Mouse (Mus musculus): ENCODE results near the gene Kansl3. TPM values are rescaled to one million over a fixed set of nuclear protein-coding genes. Genes with fewer than 3 reads are reported as not detected.

Kansl3 gene
- polyA plus RNA-seq, 1 experiment from 2014 or later: 49.7 TPM

DNA sequence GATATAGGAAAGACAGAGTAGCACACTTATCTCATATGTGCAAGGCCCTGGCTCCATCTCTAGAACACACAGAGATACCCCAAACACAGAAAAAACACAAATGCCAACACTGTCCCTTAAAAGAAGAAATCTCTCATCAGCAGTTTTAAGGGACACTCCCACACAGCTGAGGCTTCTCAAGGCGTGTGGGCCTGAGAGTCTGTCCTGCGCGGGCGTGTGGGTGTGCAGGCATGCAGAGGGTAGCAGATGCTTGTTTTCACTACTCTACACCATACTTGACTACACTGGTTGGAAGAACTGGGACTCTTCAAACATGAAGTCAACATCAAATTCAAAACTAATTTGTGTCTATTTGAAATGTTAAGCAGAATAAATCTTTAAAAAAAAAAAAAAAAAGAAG lies 16.6 kb downstream of the Kansl3 start:
- no peaks in the 10 kb centered on the region for H3K9me3 ChIP-seq (replicated peaks)
- H3K4me3 ChIP-seq: no peak overlapping the region

DNA sequence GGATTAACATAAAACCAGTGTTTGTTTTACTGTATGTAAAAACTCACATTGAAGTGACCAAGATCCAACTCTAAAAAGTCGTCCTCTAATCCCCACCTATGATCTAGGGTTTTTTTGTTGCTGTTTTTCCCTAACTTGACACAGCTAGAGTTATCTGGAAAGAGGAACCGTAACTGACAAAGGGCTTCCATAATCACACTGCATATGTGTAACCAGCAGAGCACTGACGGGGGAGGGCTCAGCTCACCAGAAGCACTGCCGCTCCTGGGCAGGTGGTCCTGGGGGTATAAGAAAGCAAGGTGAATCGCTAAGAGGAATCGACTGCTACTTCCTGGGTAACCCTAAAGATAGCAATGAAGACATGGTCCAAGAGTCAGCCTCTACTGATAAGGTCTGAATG lies 26.4 kb downstream of the Kansl3 start:
- no peak for DNase-seq (ENCODE audit: low spot score)

More for the DNA sequence above, 16.6 kb downstream of the Kansl3 start:
- H3K27ac ChIP-seq (replicated peaks): no peak overlapping the region
- no peaks in the 10 kb centered on the region for H3K27me3 ChIP-seq (ENCODE audit: low read depth, poor library complexity, severe bottlenecking)
- H3K4me1 ChIP-seq: no peaks in the 10 kb centered on the region
- WGBS: 92% methylated on average over 4 of the region's 4 CpGs
- peaks cover 98% of the 10 kb centered on the region for H3K36me3 ChIP-seq
- no peak for DNase-seq (ENCODE audit: low spot score)

DNA sequence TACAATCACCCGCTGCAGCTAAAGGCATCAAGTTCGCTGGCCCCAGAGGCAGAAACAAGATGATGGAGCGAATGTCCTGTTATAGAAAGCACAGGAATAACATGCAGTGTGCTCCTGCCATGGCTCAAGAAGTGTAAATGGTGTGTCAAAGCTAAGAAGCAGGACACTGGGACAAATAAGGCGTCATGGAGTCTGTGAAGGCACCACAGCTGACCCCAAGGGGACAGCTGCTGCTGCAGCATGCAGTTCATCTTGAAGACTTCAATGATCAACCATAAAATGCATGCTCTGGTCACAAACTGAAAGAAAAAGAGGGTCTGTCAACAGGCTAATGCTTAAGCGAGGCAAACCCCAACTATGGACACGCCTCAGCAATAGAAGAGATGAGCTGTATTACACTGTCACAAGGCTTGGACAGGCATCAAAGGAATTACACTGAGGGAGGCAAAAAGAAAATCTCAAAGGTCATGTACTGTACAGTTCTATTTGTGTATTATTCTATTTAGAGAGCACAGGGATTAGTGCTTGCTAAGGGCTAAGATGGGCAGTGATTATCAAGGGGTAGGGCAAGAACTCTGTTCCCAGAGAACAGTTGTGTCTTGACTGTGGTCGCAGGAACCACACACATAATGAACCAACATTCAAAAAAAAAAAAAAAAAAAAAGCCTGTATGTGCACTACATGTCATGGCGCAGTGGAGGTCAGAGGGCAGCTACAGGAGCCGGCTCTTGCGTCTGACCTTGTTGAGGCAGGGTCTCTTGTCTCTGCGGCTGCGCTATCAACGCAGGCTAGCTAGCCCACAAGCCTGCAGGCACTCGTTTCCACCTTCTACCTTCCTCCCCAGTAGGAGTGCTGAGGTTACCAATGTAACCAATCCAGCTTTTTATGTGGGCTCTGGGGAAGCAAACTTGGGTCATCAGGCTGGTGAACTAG lies 35.8 kb downstream of the Kansl3 start:
- H3K4me3 ChIP-seq: no peak overlapping the region
- peaks cover 64% of the 10 kb centered on the region for H3K36me3 ChIP-seq
- DNase-seq (ENCODE audit: low spot score): no peak
- H3K4me1 ChIP-seq: no peaks in the 10 kb centered on the region
- WGBS: 91% methylated on average over 14 of the region's 14 CpGs
- H3K27me3 ChIP-seq (ENCODE audit: low read depth, poor library complexity, severe bottlenecking): no peaks in the 10 kb centered on the region
- H3K9me3 ChIP-seq (replicated peaks): no peaks in the 10 kb centered on the region
- no peak overlapping the region for H3K27ac ChIP-seq (replicated peaks)

More for the DNA sequence above, 26.4 kb downstream of the Kansl3 start:
- Histone ChIP-seq H3K9me3 (replicated peaks) (no peaks in the 10 kb centered on the region), H3K27me3 (ENCODE audit: low read depth, poor library complexity, severe bottlenecking) (no peaks in the 10 kb centered on the region), H3K4me3 (no peak overlapping the region), H3K4me1 (no peaks in the 10 kb centered on the region), H3K27ac (replicated peaks) (no peak overlapping the region), H3K36me3 (peaks cover 100% of the 10 kb centered on the region)
- WGBS: 96% methylated on average over 6 of the region's 6 CpGs

DNA sequence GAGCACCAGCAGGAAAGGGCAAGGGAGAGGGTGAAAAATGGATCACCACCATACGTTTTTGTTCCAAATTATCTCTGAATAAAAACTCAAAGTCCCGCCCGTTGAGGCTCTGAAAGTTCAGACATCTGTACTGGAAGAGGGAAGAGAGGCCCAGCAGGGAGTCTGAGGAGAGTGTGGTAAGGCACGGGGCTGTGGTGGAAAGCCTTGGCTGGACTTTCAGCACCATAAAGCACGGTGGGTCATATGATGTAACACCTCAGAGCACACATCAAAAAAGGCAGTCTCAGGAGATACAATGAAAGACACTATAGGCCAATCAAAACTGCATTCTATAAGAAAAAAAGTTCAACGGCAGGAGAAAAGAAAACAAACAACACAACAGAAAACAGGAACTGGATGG lies 37.2 kb downstream of the Kansl3 start:
- WGBS: 82% methylated on average over 6 of the region's 6 CpGs
- Histone ChIP-seq H3K36me3 (peaks cover 58% of the 10 kb centered on the region), H3K4me1 (no peaks in the 10 kb centered on the region), H3K27ac (replicated peaks) (no peak overlapping the region), H3K9me3 (replicated peaks) (no peaks in the 10 kb centered on the region), H3K4me3 (no peak overlapping the region), H3K27me3 (ENCODE audit: low read depth, poor library complexity, severe bottlenecking) (no peaks in the 10 kb centered on the region)
- no peak for DNase-seq (ENCODE audit: low spot score)

DNA sequence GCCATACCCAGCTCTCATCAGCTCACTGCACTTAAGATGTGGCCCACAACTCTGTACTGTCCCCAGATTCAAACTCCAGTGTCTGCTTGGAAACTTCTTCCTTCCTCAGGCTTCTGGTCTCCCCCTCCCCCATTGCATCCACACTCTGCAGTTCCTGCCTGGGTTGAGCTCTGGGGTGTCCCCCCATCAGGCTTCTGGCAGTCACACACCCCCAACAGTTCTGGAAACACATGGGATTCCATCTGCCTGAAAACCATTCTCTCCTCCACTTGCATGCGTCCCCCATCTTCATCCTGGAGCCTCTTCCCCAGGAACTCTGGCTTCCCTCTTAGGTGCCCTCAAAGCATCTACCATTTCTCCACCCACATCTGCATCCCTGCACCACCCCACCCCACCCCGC lies 42.2 kb downstream of the Kansl3 start:
- no peak for DNase-seq (ENCODE audit: low spot score)
- whole genome bisulfite sequencing: 94% methylated on average over 2 of the region's 2 CpGs
- Histone ChIP-seq H3K4me3 (no peak overlapping the region), H3K27ac (replicated peaks) (no peak overlapping the region), H3K4me1 (peaks cover 10% of the 10 kb centered on the region; the same call in 1 of the 2 replicates), H3K27me3 (ENCODE audit: low read depth, poor library complexity, severe bottlenecking) (no peaks in the 10 kb centered on the region), H3K9me3 (replicated peaks) (no peaks in the 10 kb centered on the region), H3K36me3 (peaks cover 38% of the 10 kb centered on the region)

DNA sequence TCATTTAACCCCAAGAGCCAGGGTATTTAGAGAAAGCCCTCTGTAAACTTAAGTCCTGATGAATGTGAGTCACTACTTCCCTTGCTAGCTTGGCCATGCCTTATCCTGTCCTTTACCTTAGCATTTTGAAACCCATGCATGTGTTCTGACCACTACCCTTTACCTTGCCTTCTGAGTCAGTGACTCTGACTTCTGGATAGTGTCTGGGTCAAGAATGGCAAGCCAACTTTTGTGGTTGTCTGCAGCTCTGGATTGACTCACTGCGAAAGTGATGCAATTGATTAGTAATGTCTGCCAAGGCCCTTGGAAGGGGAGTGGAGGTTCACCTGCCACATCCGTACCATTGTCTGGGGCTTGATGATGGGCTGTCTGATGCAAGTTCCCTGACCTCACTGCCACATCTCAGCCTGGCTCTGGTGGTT lies 43.1 kb downstream of the Kansl3 start:
- H3K27me3 ChIP-seq (ENCODE audit: low read depth, poor library complexity, severe bottlenecking): no peaks in the 10 kb centered on the region
- 91% methylated on average over 2 of the region's 2 CpGs for WGBS
- H3K4me3 ChIP-seq: no peak overlapping the region
- H3K36me3 ChIP-seq: peaks cover 30% of the 10 kb centered on the region
- no peak for DNase-seq (ENCODE audit: low spot score)
- peaks cover 10% of the 10 kb centered on the region; the same call in 1 of the 2 replicates for H3K4me1 ChIP-seq
- no peak overlapping the region for H3K27ac ChIP-seq (replicated peaks)
- no peaks in the 10 kb centered on the region for H3K9me3 ChIP-seq (replicated peaks)

DNA sequence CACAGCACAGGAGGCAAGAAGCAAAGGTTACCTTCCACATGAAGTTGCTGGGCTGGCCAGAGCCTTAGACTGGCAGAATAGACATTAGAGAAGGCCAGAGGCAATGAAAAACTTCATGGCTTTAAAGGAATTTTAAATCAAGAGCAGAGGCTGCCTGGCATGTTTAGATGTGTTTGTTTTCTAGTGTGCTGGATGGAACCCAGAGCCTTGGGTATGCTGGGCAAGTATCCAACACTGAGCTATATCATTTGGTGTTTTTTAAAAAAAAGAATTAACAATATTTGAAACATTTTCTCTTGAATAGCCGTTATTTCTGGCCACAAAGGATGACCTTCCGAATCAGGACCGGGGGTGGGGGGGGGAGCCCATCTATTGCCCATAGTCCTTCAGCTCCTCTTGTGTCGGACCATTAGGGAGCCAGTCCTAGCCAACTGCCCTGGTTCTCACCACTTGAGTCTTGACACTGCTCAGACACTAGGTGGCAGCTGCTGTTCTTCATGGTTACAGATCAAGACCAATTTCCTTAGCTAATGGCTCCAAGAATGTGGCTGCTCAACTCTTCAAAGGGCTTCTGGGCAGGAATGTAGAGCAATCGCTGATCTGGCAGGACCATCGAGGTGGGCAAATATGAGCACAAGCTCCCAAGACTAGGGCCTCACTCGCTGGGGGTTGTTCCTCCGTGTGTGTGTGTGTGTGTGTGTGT lies 45.1 kb downstream of the Kansl3 start:
- Histone ChIP-seq H3K27me3 (ENCODE audit: low read depth, poor library complexity, severe bottlenecking) (no peaks in the 10 kb centered on the region), H3K4me3 (no peak overlapping the region), H3K9me3 (replicated peaks) (no peaks in the 10 kb centered on the region), H3K27ac (replicated peaks) (no peak overlapping the region), H3K4me1 (peaks cover 10% of the 10 kb centered on the region; the same call in 1 of the 2 replicates), H3K36me3 (peaks cover 22% of the 10 kb centered on the region)
- WGBS: 56% methylated on average over 8 of the region's 8 CpGs
- peak; percentile 32 for DNase-seq (ENCODE audit: low spot score)

DNA sequence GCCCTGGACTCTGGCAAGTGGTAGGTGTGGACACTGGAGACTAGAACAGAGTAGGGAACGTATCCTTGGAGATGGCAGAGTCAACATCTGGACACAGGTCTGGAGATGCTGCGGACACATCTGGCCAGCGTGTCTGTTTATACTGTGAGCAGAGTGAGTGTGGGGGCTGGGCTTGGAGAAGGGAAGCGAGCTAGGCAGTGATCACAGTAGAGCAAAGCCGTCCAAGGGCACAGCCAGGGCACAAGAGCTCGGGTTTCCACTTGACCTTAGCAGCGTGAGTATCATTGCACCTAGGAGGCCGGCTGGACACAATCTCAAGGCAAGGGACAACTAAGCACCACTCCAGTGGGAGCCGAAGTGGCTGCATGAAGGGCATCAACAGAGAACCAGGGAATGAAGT lies 45.9 kb downstream of the Kansl3 start:
- H3K27me3 ChIP-seq (ENCODE audit: low read depth, poor library complexity, severe bottlenecking): no peaks in the 10 kb centered on the region
- H3K9me3 ChIP-seq (replicated peaks): no peaks in the 10 kb centered on the region
- peaks cover 10% of the 10 kb centered on the region; the same call in 1 of the 2 replicates for H3K4me1 ChIP-seq
- no peak overlapping the region for H3K4me3 ChIP-seq
- no peak overlapping the region for H3K27ac ChIP-seq (replicated peaks)
- DNase-seq (ENCODE audit: low spot score): no peak
- H3K36me3 ChIP-seq: peaks cover 22% of the 10 kb centered on the region
- WGBS: 73% methylated on average over 9 of the region's 9 CpGs

DNA sequence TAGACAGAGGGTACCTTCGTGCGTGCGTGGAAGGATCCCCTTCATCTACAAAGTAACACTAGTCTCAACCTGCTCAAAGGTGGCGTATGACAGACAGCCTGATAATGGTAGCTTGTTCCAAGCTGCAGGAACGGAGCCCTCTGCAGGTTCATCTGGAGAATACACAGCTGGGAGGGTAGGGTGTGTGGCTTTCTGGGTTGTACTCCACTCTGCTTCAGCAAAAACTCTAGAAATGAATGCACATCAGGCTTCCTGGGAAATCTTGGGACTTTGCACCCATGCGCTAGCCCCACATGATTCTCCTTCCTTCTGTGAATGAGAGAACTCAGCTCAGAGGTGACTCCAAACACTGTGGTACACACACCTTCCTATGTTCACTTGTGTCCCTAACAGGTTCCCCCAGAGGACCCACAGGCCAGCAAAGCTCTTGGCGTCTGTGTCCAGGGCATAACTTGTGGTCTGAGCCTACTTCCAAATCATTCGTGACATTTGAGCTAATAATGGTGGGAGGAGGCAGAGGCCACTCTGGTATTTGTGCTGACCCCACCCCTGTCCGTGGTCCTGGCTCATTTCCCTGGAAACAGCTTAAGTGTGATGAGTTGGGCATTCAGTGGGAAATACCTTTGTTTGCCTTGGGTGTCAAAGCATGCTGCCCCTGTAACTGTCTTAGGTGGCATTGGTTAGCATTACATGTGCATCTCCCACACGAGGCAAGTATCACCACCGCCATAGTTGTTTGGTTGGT lies 47.0 kb downstream of the Kansl3 start:
- Histone ChIP-seq H3K27ac (replicated peaks) (no peak overlapping the region), H3K27me3 (ENCODE audit: low read depth, poor library complexity, severe bottlenecking) (no peaks in the 10 kb centered on the region), H3K9me3 (replicated peaks) (no peaks in the 10 kb centered on the region), H3K4me3 (no peak overlapping the region), H3K36me3 (peaks cover 13% of the 10 kb centered on the region), H3K4me1 (peaks cover 10% of the 10 kb centered on the region; the same call in 1 of the 2 replicates)
- 74% methylated on average over 11 of the region's 11 CpGs for WGBS
- no peak for DNase-seq (ENCODE audit: low spot score)

DNA sequence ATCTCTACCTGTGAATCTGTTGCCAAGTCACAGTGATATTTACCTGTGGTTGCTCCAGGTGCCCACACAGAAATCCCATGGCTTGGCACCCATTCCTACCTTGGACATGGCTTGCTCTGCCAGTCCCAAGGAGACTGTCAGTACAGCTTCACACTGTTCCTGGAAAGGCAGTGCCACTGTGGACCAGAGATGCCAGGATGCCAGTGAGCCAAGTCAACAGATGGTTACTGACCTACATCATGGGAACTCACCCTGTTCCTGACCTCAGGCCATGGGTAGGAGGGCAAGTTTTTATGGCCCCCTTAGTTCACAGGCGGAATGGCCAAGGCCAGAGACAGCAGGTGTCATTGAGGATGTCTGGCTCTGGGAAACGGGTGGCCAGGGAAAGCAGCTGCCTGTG lies 47.8 kb downstream of the Kansl3 start:
- Histone ChIP-seq H3K27ac (replicated peaks) (no peak overlapping the region), H3K36me3 (peaks cover 12% of the 10 kb centered on the region), H3K27me3 (ENCODE audit: low read depth, poor library complexity, severe bottlenecking) (no peaks in the 10 kb centered on the region), H3K4me1 (peaks cover 10% of the 10 kb centered on the region; the same call in 1 of the 2 replicates), H3K9me3 (replicated peaks) (no peaks in the 10 kb centered on the region), H3K4me3 (no peak overlapping the region)
- DNase-seq (ENCODE audit: low spot score): no peak
- WGBS: 88% methylated on average over 2 of the region's 2 CpGs

DNA sequence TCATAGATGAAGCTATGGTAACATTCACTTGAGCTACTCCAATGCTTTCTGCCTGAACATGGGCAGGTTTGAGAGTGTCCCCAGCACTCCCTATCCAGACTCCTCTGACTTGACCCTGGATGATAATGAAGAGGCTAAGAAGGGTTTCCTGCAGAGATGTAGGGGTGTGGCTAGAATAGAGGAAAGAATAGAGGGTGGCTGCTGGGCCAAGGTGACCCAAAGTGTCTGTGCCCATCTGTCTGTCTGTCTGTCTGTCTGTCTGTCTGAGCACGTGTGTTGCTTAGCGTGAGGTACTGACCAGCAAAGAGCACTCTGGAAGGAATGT lies 53.2 kb downstream of the Kansl3 start:
- Histone ChIP-seq H3K27ac (replicated peaks) (no peak overlapping the region), H3K27me3 (ENCODE audit: low read depth, poor library complexity, severe bottlenecking) (no peaks in the 10 kb centered on the region), H3K4me3 (no peak overlapping the region), H3K9me3 (replicated peaks) (no peaks in the 10 kb centered on the region), H3K36me3 (peaks cover 5% of the 10 kb centered on the region; the same call in 1 of the 2 replicates), H3K4me1 (no peaks in the 10 kb centered on the region)
- WGBS: 94% methylated on average over 2 of the region's 2 CpGs
- no peak for DNase-seq (ENCODE audit: low spot score)

DNA sequence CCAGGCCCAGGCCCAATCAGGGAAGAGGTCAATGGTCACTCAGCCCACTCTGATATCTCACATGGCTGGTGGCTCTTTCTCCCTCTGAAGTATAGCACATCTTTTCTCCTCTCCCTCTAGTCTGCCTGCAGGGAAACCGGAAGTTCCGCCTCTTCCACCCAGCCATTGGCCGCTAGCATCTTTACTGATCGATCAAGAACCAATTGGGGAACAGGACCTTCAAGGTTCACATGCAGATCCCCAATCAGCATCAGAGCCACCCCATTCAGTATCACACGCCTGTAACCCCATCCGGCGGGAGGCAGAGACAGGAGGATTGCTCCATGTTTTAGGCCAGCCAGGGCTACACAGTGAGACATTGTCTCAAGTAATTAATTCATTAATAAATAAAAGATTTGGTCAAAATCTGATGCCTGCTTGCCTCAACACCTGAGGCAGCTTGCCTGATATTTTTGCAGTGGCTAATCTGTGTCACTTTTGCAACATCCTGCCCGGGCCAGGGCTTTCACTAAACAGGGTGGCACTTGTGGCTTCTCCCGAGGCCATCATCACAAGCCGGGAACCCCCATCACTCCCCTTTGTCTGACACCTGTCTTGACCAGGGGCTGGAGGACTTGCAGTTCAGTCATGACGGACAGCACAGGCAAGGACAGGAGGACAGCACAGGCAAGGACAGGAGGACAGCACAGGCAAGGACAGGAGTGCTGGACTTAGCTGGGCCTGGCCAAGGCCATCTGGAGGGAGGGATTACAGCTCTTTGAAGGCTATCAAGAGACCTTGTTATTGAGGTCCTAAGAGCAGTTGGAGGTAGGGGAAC lies 53.8 kb downstream of the Kansl3 start:
- Histone ChIP-seq H3K36me3 (peaks cover 3% of the 10 kb centered on the region; the same call in 1 of the 2 replicates), H3K27ac (replicated peaks) (no peak overlapping the region), H3K27me3 (ENCODE audit: low read depth, poor library complexity, severe bottlenecking) (peaks cover 4% of the 10 kb centered on the region; the same call in 1 of the 2 replicates), H3K4me3 (no peak overlapping the region), H3K4me1 (no peaks in the 10 kb centered on the region), H3K9me3 (replicated peaks) (no peaks in the 10 kb centered on the region)
- 88% methylated on average over 11 of the region's 11 CpGs for WGBS
- no peak for DNase-seq (ENCODE audit: low spot score)

Data from midbrain, embryonic 10.5 days (tissue).